Mouse (Mus musculus) embryonic facial prominence, embryonic 13.5 days (tissue): ENCODE data around the gene Baat. TPM values are rescaled to one million over a fixed set of nuclear protein-coding genes. Genes with fewer than 3 reads are reported as not detected.

Experiments
- polyA plus RNA-seq: library from polyadenylated mRNA; unstranded; fragments of >200 nt; fragmentation: Nextera tagmentation; extraction: Ambion mirVana; gene quantifications from 2 replicates; pipeline ENCODE4 v1.2.1, GENCODE M21; 2015

Gene Baat
- polyA plus RNA-seq, 1 experiment from 2014 or later, result not detected

Other genes starting within 250 kb of the Baat start
- not detected in 2 replicates for gene Acnat2, start 98.4 kb downstream of the Baat start, polyA plus RNA-seq
- gene Acnat1, start 32.6 kb downstream of the Baat start, polyA plus RNA-seq, result 0.18 TPM in 1 of 2 replicates, not detected in the other
- gene Mrpl50, start 14.5 kb upstream of the Baat start, polyA plus RNA-seq, result 84.8 and 89.9 TPM in 2 replicates
- 10.7 and 11.8 TPM in 2 replicates for gene Zfp189, start 14.6 kb upstream of the Baat start, polyA plus RNA-seq
- gene Aldob, start 43.0 kb upstream of the Baat start, polyA plus RNA-seq, result 5.4 TPM in 1 of 2 replicates, not detected in the other
- 32.0 and 32.8 TPM in 2 replicates for gene Tmem246, start 91.3 kb upstream of the Baat start, polyA plus RNA-seq
- 48.0 and 49.9 TPM in 2 replicates for gene Rnf20, start 125.4 kb upstream of the Baat start, polyA plus RNA-seq
- 0.17 TPM in 1 of 2 replicates, not detected in the other for gene Ppp3r2, start 175.5 kb upstream of the Baat start, polyA plus RNA-seq